Mouse (Mus musculus) hindbrain, embryonic 15.5 days (tissue): ENCODE results near the gene Unc93a. TPM values are rescaled to one million over a fixed set of nuclear protein-coding genes. Genes with fewer than 3 reads are reported as not detected.
A peak's percentile ranks its signal among the peaks of the same experiment; 100 is the strongest.
"Not testable (repeated sequence)": the region's sequence is repeated elsewhere in the genome, so short reads cannot be mapped to it uniquely, and the experiment has no call there.

Experiments
- ATAC-seq: fragments of 200-750 bp; cut with Nextera tagmentation; 2 replicates; pipeline ENCODE4 v1.8.0; 2017; ENCODE audit warnings: low read depth, moderate number of reproducible peaks, moderate TSS enrichment; ENCODE audit not compliant: low FRiP score
- H3K27ac ChIP-seq: fragments of 300-500 bp; sonication (generic); replicated peaks from 2 replicates; pipeline ENCODE4 v1.5.1; 2015; ENCODE audit warnings: mild to moderate bottlenecking, inconsistent platforms
- H3K27me3 ChIP-seq: fragments of 300-500 bp; sonication (generic); 2 replicates; pipeline ENCODE4 v1.6.1; 2015; ENCODE audit warnings: control low read depth, inconsistent platforms
- H3K36me3 ChIP-seq: fragments of 300-500 bp; sonication (generic); 2 replicates; pipeline ENCODE4 v1.6.1; 2015; ENCODE audit warnings: control low read depth, inconsistent platforms
- H3K4me1 ChIP-seq: fragments of 300-500 bp; sonication (generic); replicated peaks from 2 replicates; pipeline ENCODE4 v1.6.1; 2015; ENCODE audit warnings: control low read depth, inconsistent platforms
- H3K4me2 ChIP-seq: fragments of 300-500 bp; sonication (generic); 2 replicates; pipeline ENCODE4 v1.6.1; 2015; ENCODE audit warnings: moderate library complexity, mild to moderate bottlenecking, inconsistent platforms
- H3K4me3 ChIP-seq: fragments of 300-500 bp; sonication (generic); 2 replicates; pipeline ENCODE4 v1.5.1; 2015; ENCODE audit warnings: mild to moderate bottlenecking, inconsistent platforms
- H3K9ac ChIP-seq: fragments of 300-500 bp; sonication (generic); 2 replicates; pipeline ENCODE4 v1.6.1; 2015; ENCODE audit warnings: inconsistent platforms
- H3K9me3 ChIP-seq: fragments of 300-500 bp; sonication (generic); 2 replicates; pipeline ENCODE4 v1.6.1; 2016; ENCODE audit warnings: control low read depth, inconsistent platforms
- WGBS: fragments of 180-500 bp; shearing (Covaris S2); methylation state at CpG from one replicate; pipeline ENCODE4 v1.1.7; 2015; 5-methylcytosine and 5-hydroxymethylcytosine counted together
- polyA plus RNA-seq: library from polyadenylated mRNA; unstranded; fragments of >200 nt; fragmentation: Nextera tagmentation; extraction: Ambion mirVana; gene quantifications from 2 replicates; pipeline ENCODE4 v1.2.1, GENCODE M21; 2015

The Unc93a gene
- polyA plus RNA-seq, 1 experiment from 2014 or later: not detected

- H3K27me3 ChIP-seq, H3K4me3 ChIP-seq, H3K4me2 ChIP-seq, H3K9ac ChIP-seq, H3K4me1 ChIP-seq, H3K36me3 ChIP-seq, H3K9me3 ChIP-seq, ATAC-seq, H3K27ac ChIP-seq: not testable (repeated sequence)
- 88% methylated on average over 9 of the region's 11 CpGs for WGBS
Observed at GRCm38 (mm10) chr17:13129737-13130465, 1.7 kb downstream of the Unc93a start.

DNA sequence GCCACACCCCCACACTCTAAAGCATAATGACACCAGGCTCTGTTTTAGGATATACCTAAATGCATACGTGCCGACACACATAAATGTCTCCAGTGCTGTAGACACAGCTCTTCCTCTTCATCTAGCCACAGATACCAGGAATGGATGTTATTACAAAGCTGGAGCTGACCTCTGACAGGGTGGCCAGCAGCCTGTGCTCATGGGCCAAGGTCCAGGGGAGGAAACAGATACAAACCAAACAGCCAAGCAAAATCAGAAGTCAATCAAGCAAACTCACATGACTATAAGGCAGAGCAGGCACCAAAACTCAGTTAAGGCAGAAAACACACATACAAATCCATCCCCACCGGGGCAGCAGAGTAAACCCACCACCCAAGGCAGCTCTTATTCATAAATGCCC is 2.3 kb downstream of the Unc93a start:
- H3K9me3 ChIP-seq, H3K4me2 ChIP-seq, H3K4me3 ChIP-seq, H3K4me1 ChIP-seq, ATAC-seq, H3K27me3 ChIP-seq, H3K27ac ChIP-seq, H3K36me3 ChIP-seq, H3K9ac ChIP-seq: not testable (repeated sequence)
- no CpG with 5 or more reads among the region's 3 CpGs for WGBS

DNA sequence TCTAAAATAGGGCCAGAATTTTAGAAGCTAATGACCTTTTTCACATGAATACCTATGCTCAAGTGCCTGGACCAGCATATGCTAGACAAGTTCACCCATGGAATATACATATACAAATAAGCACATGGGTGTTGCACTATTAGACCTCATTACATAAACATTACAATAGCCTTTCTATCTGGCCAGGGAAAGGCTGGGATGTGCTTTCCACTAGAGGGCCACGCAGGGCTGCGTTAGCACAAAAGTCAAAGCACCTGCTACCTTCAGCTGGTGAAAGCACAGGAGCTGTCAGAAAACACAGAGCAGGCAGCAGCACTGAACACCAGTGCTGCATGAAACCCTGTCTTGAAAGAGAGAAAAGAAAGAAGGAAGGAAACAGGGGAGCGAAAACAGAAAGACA is 7.4 kb downstream of the Unc93a start:
- not testable (repeated sequence) for H3K9me3 ChIP-seq, H3K27ac ChIP-seq, H3K9ac ChIP-seq, H3K36me3 ChIP-seq, H3K27me3 ChIP-seq, H3K4me2 ChIP-seq, H3K4me3 ChIP-seq, H3K4me1 ChIP-seq
- ATAC-seq: peak; percentile 46; the same call in 1 of the 2 replicates
- WGBS: 17% methylated on average over 2 of the region's 3 CpGs

DNA sequence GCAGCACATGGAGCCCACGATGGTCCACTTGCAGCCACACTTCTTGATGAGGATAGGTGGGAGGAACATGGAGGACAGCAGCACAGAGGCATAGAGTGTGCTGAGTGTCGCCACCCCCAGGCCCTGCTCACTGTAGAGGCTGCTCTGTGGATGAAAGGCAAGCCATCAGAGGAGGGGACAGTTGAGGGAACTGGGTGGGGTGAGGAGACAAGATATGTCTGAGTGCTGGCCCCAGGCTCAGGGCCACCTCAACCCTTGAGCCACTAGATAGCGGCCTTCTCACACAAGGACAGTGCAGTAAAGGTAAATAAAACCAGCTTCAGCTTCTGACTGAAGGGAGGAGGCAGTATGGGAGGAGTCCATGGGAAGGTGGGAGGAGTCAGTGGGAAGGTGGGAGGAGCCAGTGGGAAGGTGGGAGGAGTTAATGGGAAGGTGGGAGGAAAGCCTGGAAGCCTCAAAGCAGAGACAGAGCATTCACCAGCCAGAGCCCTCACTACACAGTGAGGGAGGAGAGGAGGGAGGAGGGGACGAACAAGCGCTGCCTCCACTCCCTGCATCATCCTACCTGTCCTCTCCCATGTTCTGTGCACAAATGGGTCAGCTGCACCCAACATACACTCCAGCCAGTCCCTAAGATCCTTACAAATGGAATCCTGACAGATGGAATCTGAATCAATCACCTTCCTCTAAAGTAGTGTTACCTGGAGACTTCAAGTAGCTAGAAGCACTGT is 8.1 kb downstream of the Unc93a start:
- not testable (repeated sequence) for H3K4me1 ChIP-seq, H3K27ac ChIP-seq, H3K4me3 ChIP-seq, H3K9ac ChIP-seq, H3K27me3 ChIP-seq, H3K9me3 ChIP-seq, H3K36me3 ChIP-seq, H3K4me2 ChIP-seq
- ATAC-seq: peak; percentile 52; the same call in 1 of the 2 replicates
- 71% methylated on average over 2 of the region's 5 CpGs for WGBS

DNA sequence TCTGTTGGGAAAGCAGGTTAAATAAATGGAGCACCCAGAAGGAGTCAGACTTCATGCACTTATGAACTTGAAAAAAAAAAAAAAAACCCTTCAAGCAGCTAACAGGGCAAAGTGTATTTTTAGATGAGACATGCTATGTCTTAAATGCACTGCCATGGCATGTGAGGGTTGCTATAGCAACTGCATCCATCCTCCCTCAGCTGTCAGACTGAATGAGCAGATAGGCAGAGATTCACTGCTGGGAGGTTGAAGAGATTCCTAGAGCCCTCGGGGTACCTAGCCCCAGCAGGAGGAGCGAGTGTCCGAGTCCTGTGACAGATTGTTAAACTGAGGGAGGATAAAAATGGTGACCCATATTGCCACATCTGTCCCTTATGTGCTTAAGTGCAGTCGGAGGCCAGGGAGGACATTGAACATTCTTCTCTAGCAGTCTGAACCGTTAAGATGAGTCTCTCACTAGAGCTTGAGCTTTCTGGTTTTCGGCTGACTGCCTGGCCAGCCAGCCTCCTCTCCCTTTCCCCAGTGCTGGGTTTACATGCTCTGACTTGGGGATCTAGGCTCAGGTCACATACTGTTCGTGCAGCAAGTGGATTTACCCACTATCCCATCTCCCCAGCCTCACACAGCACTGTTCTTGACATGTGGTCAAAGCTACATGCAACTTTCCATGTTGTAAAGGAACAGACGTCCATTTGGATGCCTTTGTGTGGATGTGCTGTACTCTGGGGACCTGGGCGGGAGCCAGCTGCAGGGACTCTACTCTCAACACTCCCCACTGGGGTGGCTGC is 18.9 kb downstream of the Unc93a start:
- 51% methylated on average over 3 of the region's 9 CpGs for WGBS
- H3K9ac ChIP-seq, H3K9me3 ChIP-seq, H3K4me1 ChIP-seq, H3K4me2 ChIP-seq, H3K27ac ChIP-seq, H3K27me3 ChIP-seq, H3K4me3 ChIP-seq, H3K36me3 ChIP-seq: not testable (repeated sequence)
- peak; percentile 87 for ATAC-seq

DNA sequence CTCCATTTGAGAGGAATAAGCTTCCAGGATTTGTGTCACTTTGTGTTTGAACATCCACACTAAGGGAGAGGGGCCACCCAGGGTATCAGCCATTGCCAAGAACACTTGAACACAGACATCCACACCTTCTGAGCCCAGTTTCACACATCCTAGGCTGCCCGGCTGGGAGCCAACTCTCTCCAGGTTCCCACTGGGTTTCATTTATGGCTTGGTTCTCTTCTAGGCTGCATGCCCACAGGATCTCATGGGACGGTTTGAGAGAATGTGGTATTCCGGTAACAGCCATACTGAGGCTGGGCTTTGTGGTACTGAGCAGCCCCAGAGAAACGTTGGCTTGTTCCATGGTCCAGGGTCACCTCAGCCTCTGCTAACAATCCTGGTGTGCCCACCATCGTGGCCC is 25.0 kb downstream of the Unc93a start:
- not testable (repeated sequence) for H3K27me3 ChIP-seq, H3K4me1 ChIP-seq, H3K9ac ChIP-seq, H3K9me3 ChIP-seq, H3K36me3 ChIP-seq, ATAC-seq, H3K4me3 ChIP-seq, H3K27ac ChIP-seq, H3K4me2 ChIP-seq
- 86% methylated on average over 5 of the region's 5 CpGs for WGBS

DNA sequence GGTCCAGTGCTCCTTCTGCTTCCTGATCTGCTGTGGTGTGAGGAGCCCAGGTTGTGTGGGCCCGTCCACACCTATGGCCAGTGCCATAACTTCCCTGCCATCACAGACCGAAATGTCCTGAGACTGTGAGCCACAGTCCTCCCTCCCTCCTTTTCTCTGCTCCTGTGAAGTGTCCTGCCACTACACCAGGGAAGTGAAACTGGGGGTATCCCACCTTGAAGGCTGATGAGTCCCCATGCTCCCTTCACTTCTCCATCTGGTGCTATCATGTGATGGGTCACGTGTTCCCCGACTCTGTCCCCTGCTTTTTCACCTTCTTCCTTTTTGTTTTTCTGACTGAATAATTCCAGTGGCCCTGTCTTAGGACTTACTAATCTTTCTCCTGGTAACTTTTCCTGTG is 38.6 kb downstream of the Unc93a start:
- not testable (repeated sequence) for H3K27ac ChIP-seq, H3K9ac ChIP-seq, H3K4me1 ChIP-seq, H3K27me3 ChIP-seq, ATAC-seq, H3K4me3 ChIP-seq, H3K9me3 ChIP-seq, H3K4me2 ChIP-seq, H3K36me3 ChIP-seq
- 86% methylated on average over 2 of the region's 4 CpGs for WGBS

- H3K4me1 ChIP-seq, H3K27ac ChIP-seq, H3K4me2 ChIP-seq, H3K9me3 ChIP-seq, H3K9ac ChIP-seq, ATAC-seq, H3K4me3 ChIP-seq, H3K36me3 ChIP-seq, H3K27me3 ChIP-seq: not testable (repeated sequence)
- WGBS: 51% methylated on average over 8 of the region's 8 CpGs
Observed at GRCm38 (mm10) chr17:13092100-13092764, 39.4 kb downstream of the Unc93a start.

DNA sequence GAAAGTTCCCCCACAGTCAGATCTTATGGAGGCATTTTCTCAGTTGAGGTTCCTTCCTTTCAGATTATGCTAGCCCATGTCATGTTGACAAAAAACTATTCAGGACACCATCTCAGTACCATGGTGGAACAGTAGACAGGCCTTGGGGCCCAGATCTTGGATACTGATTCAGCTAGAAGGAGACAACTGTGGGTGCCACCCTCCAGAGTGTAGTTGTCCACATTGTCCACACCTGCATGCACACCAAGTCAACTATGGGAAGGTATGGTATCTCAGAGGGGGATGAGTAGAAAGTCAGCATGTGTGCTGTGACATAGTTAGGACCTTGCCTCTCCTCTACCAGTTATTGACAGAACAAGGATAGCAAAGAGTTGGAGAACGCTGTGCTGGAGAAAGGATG is 40.1 kb downstream of the Unc93a start:
- not testable (repeated sequence) for H3K9ac ChIP-seq, H3K36me3 ChIP-seq, ATAC-seq, H3K27me3 ChIP-seq, H3K4me3 ChIP-seq, H3K4me2 ChIP-seq, H3K9me3 ChIP-seq, H3K27ac ChIP-seq, H3K4me1 ChIP-seq
- no CpG with 5 or more reads among the region's 1 CpGs for WGBS

GRCm38 (mm10) chr17:13069227-13069626 is 62.4 kb downstream of the Unc93a start:
- not testable (repeated sequence) for H3K9ac ChIP-seq, H3K9me3 ChIP-seq, H3K4me1 ChIP-seq, H3K36me3 ChIP-seq, H3K4me3 ChIP-seq, ATAC-seq, H3K27me3 ChIP-seq, H3K27ac ChIP-seq, H3K4me2 ChIP-seq
- 68% methylated on average over 4 of the region's 5 CpGs for WGBS

DNA sequence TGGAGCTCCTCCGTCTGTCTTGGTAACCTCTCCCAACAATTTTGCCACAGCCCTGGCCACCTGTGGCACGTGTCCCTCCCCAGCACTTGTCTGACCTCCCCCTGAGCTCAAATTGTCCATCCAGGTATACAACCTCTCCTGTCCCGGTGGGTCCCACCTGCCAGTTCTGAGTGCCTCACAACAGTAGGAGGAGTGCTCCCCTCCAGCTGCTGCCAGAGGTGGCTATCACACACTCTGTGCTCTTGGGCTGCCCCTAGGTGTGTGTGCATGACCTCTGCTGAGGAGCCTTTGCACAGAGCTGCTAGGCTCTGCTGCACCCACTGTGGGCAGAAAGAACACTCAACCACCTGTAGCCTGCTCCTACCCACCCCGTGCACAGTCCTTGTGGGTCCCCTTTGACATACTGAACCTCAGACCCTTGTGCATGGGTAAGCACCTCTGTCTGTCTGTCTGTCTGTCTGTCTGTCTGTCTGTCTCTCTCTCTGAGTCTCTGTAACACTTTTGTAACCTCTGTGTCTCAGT is 63.7 kb downstream of the Unc93a start:
- WGBS: 100% methylated on average over 1 of the region's 4 CpGs
- H3K36me3 ChIP-seq, H3K27ac ChIP-seq, H3K4me2 ChIP-seq, H3K4me1 ChIP-seq, H3K4me3 ChIP-seq, H3K9ac ChIP-seq, ATAC-seq, H3K27me3 ChIP-seq, H3K9me3 ChIP-seq: not testable (repeated sequence)

GRCm38 (mm10) chr17:13062882-13063281 is 68.7 kb downstream of the Unc93a start:
- not testable (repeated sequence) for H3K9me3 ChIP-seq, H3K4me1 ChIP-seq, H3K9ac ChIP-seq, H3K4me3 ChIP-seq, ATAC-seq, H3K4me2 ChIP-seq, H3K27ac ChIP-seq, H3K36me3 ChIP-seq, H3K27me3 ChIP-seq
- WGBS: 78% methylated on average over 4 of the region's 7 CpGs
